Mouse (Mus musculus) midbrain, embryonic 11.5 days (tissue): ENCODE measurements around the gene Rbm33. TPM values are rescaled to one million over a fixed set of nuclear protein-coding genes. Genes with fewer than 3 reads are reported as not detected.

Experiments used
- ATAC-seq: fragments of 200-750 bp; cut with Nextera tagmentation; 2 replicates; pipeline ENCODE4 v1.8.0; 2017; ENCODE audit warnings: moderate TSS enrichment, moderate library complexity; ENCODE audit not compliant: low FRiP score
- DNase-seq: peaks from one replicate; pipeline ENCODE4 v3.0.0; 2015; ENCODE audit warnings: low spot score; ENCODE audit errors: missing footprints
- H3K27ac ChIP-seq: fragments of 300-500 bp; sonication (generic); 2 replicates; pipeline ENCODE4 v1.5.1; 2014; ENCODE audit warnings: low read depth, low read length
- H3K27me3 ChIP-seq: fragments of 300-500 bp; sonication (generic); 2 replicates; pipeline ENCODE4 v1.6.1; 2014; ENCODE audit warnings: mild to moderate bottlenecking, low read length, moderate library complexity, mixed read lengths; ENCODE audit not compliant: control insufficient read depth, insufficient read depth
- H3K36me3 ChIP-seq: fragments of 300-500 bp; sonication (generic); 2 replicates; pipeline ENCODE4 v1.6.1; 2014; ENCODE audit warnings: mild to moderate bottlenecking, low read length, moderate library complexity, mixed read lengths; ENCODE audit not compliant: control insufficient read depth, insufficient read depth
- H3K4me1 ChIP-seq: fragments of 300-500 bp; sonication (generic); 2 replicates; pipeline ENCODE4 v1.6.1; 2014; ENCODE audit warnings: low read length; ENCODE audit not compliant: control insufficient read depth, insufficient read depth
- H3K4me2 ChIP-seq: fragments of 300-500 bp; sonication (generic); 2 replicates; pipeline ENCODE4 v1.6.1; 2014; ENCODE audit warnings: mild to moderate bottlenecking, moderate library complexity
- H3K4me3 ChIP-seq: fragments of 300-500 bp; sonication (generic); 2 replicates; pipeline ENCODE4 v1.5.1; 2014; ENCODE audit warnings: low read depth, low read length
- H3K9ac ChIP-seq: fragments of 300-500 bp; sonication (generic); 2 replicates; pipeline ENCODE4 v1.6.1; 2014; ENCODE audit warnings: low read length
- H3K9me3 ChIP-seq: fragments of 300-500 bp; sonication (generic); 2 replicates; pipeline ENCODE4 v1.6.1; 2016; ENCODE audit warnings: low read length; ENCODE audit not compliant: control insufficient read depth
- WGBS: fragments of 180-500 bp; shearing (Covaris S2); extraction: QIAGEN DNeasy Blood & Tissue Kit; methylation state at CpG from one replicate; pipeline ENCODE4 v1.1.7; 2014; 5-methylcytosine and 5-hydroxymethylcytosine counted together
- polyA plus RNA-seq: library from polyadenylated mRNA; unstranded; fragments of >200 nt; fragmentation: Nextera tagmentation; extraction: Ambion mirVana; gene quantifications from 2 replicates; pipeline ENCODE4 v1.2.1, GENCODE M21; 2014

Gene Rbm33
- polyA plus RNA-seq, 1 experiment from 2014 or later = 22.8 TPM

DNA sequence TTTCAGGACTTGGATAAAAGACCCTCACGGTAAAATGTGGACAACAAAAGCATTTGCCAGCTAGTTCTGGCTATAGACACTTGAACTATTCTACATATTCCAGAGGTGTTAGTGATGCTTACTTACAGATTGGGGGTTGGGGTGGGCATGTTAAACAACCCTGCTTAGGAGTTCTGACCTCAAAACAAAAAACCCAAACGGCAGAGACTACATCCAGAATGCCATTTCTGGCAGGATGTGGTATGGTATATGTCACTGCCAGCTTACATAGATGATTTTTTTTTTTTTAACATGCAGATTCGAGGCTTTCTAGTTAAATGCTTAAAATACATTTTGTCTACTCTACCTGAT lies 971 bp downstream of the Rbm33 start:
- ATAC-seq (no peak), DNase-seq (no peak)
- H3K4me3 ChIP-seq = peak overlapping the region; percentile 99
- no peaks in the 10 kb centered on the region for H3K9me3 ChIP-seq
- no peaks in the 10 kb centered on the region for H3K36me3 ChIP-seq
- no peaks in the 10 kb centered on the region for H3K27me3 ChIP-seq
- H3K27ac ChIP-seq = no peak overlapping the region
- H3K4me2 ChIP-seq = peak overlapping the region; percentile 74
- peak overlapping the region; percentile 100 for H3K9ac ChIP-seq
- peaks cover 13% of the 10 kb centered on the region for H3K4me1 ChIP-seq
- 20% methylated on average over 3 of the region's 3 CpGs for WGBS

- H3K9me3 ChIP-seq = no peaks in the 10 kb centered on the region
- peaks cover 13% of the 10 kb centered on the region for H3K4me1 ChIP-seq
- peak overlapping the region; percentile 14; the same call in 1 of the 2 replicates for H3K9ac ChIP-seq
- no peak overlapping the region for H3K27ac ChIP-seq
- peak overlapping the region; percentile 74 for H3K4me2 ChIP-seq
- DNase-seq (no peak), ATAC-seq (no peak)
- no peaks in the 10 kb centered on the region for H3K27me3 ChIP-seq
- H3K4me3 ChIP-seq = peak overlapping the region; percentile 99
- H3K36me3 ChIP-seq = no peaks in the 10 kb centered on the region
- WGBS = 63% methylated on average over 2 of the region's 2 CpGs
Observed at GRCm38 (mm10) chr5:28318671-28319070, 1.8 kb downstream of the Rbm33 start.

DNA sequence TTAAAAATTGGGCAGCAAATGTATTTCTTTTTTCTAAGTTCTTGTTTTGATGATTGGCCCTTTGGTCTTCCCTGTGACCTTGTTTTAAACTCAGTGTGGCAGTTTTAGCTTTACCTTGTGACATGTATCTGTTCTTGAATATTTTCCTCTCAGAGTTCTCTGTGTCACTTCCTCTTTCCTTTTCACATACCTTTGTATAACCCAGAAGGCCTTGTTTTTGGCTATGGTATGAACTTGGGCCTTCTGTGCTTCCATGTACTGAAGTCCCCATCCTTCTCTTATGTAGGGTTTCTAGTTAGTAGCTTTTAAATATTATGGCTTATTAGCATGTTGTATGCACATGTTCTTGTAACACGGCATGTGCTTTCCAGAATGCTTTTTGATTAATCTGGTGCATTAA lies 4.8 kb downstream of the Rbm33 start:
- no peaks in the 10 kb centered on the region for H3K9me3 ChIP-seq
- H3K36me3 ChIP-seq = no peaks in the 10 kb centered on the region
- DNase-seq = no peak
- no peak overlapping the region for H3K4me3 ChIP-seq
- 96% methylated on average over 1 of the region's 1 CpGs for WGBS
- ATAC-seq = no peak
- H3K27ac ChIP-seq = no peak overlapping the region
- no peak overlapping the region for H3K9ac ChIP-seq
- peaks cover 13% of the 10 kb centered on the region for H3K4me1 ChIP-seq
- H3K4me2 ChIP-seq = no peak overlapping the region
- no peaks in the 10 kb centered on the region for H3K27me3 ChIP-seq

GRCm38 (mm10) chr5:28322189-28322588 lies 5.3 kb downstream of the Rbm33 start:
- Histone ChIP-seq H3K27me3 (no peaks in the 10 kb centered on the region), H3K9me3 (no peaks in the 10 kb centered on the region), H3K4me1 (peaks cover 13% of the 10 kb centered on the region), H3K4me2 (no peak overlapping the region), H3K36me3 (no peaks in the 10 kb centered on the region), H3K4me3 (no peak overlapping the region), H3K27ac (no peak overlapping the region), H3K9ac (no peak overlapping the region)
- DNase-seq (no peak), ATAC-seq (no peak)
- WGBS = 87% methylated on average over 3 of the region's 3 CpGs

DNA sequence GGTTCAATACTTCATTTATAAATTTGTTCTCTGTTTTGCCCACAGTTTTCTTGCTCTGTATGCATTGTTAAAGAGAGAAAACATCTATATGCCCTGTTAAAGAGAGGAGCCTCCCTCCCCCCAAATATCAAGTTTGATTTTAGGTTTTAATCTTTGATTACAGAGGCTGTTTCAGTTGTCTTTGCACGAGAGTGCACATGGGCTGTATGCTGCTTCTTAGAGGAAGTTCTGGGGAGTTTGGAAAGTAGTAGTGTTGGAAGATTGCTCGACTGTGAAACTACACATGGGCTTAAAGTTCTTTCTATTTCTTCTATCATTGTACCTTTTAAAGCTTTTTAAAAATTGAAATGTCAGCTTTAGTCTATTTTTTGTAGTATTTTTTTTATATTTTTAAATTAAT lies 6.9 kb downstream of the Rbm33 start:
- Histone ChIP-seq H3K27ac (no peak overlapping the region), H3K9ac (no peak overlapping the region), H3K27me3 (no peaks in the 10 kb centered on the region), H3K9me3 (no peaks in the 10 kb centered on the region), H3K36me3 (no peaks in the 10 kb centered on the region), H3K4me3 (no peak overlapping the region), H3K4me2 (no peak overlapping the region), H3K4me1 (peaks cover 5% of the 10 kb centered on the region)
- DNase-seq = no peak
- ATAC-seq = no peak
- 89% methylated on average over 2 of the region's 2 CpGs for WGBS

DNA sequence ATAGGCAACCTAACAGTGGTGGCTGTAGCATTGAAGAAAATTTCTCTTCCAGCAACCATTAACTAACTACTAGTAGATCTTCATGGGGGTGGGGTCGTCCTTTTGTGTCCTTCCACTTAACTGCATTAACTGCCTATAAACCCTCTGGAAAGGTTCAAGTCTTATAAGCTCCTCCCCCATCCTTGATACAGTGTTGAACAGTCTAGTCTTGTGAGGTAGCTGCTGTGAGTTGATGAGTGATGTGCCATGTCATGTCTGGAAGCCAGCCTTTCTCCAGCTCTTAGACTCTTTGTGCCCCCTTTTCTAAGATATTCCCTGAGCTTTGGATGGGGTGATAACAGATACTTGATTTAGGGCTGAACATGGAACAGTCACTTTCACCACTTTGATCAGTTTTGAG lies 7.5 kb downstream of the Rbm33 start:
- H3K4me2 ChIP-seq = no peak overlapping the region
- no peak overlapping the region for H3K27ac ChIP-seq
- H3K27me3 ChIP-seq = no peaks in the 10 kb centered on the region
- no peaks in the 10 kb centered on the region for H3K9me3 ChIP-seq
- no peak for ATAC-seq
- no peaks in the 10 kb centered on the region for H3K36me3 ChIP-seq
- H3K4me3 ChIP-seq = no peak overlapping the region
- H3K4me1 ChIP-seq = peaks cover 3% of the 10 kb centered on the region
- no peak overlapping the region for H3K9ac ChIP-seq
- 79% methylated on average over 1 of the region's 1 CpGs for WGBS
- DNase-seq = no peak

DNA sequence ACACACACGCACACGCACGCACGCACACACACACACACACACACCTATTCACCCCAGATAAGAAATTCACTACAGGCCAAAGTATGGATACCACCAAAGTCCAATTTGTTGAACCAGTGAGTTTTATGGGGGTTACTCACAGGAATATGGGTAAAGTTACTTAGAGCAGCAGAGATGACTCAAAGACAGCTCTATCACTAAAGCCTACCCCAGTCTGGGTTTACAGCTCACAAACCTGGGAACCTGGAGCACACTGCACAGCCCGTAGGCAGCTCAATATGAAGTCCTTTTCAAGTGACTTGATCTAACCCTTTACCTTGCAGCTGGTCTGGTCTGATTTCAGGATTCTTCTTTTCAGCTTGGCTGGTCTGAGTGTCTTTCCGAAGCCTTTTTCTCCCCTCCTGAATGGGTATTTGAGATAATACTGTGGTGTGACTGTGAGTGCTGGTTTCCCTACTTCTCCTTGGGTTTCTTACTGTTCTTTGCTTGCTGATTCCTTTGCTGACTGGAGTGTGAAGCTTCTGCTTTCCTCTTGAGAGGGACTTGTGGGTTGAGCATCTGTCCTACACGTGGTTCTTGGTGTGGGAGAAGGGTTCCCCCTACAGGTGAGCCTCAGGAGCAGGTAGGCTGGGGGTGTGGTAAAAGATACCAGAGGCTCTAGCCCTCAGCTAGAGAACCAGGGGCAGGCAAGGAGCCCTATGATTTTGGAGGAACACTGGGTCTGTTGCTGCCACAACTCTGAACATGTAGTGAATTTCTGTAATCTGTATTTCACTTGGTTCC lies 12.3 kb downstream of the Rbm33 start:
- H3K27ac ChIP-seq = no peak overlapping the region
- no peaks in the 10 kb centered on the region for H3K4me1 ChIP-seq
- no peaks in the 10 kb centered on the region; the same call in 1 of the 2 replicates for H3K36me3 ChIP-seq
- no peaks in the 10 kb centered on the region for H3K27me3 ChIP-seq
- no peak overlapping the region for H3K4me3 ChIP-seq
- H3K9me3 ChIP-seq = no peaks in the 10 kb centered on the region
- 79% methylated on average over 7 of the region's 7 CpGs for WGBS
- H3K9ac ChIP-seq = no peak overlapping the region
- ATAC-seq = no peak
- H3K4me2 ChIP-seq = no peak overlapping the region
- DNase-seq = no peak

- DNase-seq (no peak), ATAC-seq (no peak)
- Histone ChIP-seq H3K4me3 (no peak overlapping the region), H3K9ac (no peak overlapping the region), H3K36me3 (peaks cover 2% of the 10 kb centered on the region; the same call in 1 of the 2 replicates), H3K9me3 (no peaks in the 10 kb centered on the region), H3K4me2 (no peak overlapping the region), H3K4me1 (no peaks in the 10 kb centered on the region), H3K27me3 (no peaks in the 10 kb centered on the region), H3K27ac (no peak overlapping the region)
- WGBS = 92% methylated on average over 2 of the region's 2 CpGs
Observed at GRCm38 (mm10) chr5:28333731-28334130, 16.8 kb downstream of the Rbm33 start.

DNA sequence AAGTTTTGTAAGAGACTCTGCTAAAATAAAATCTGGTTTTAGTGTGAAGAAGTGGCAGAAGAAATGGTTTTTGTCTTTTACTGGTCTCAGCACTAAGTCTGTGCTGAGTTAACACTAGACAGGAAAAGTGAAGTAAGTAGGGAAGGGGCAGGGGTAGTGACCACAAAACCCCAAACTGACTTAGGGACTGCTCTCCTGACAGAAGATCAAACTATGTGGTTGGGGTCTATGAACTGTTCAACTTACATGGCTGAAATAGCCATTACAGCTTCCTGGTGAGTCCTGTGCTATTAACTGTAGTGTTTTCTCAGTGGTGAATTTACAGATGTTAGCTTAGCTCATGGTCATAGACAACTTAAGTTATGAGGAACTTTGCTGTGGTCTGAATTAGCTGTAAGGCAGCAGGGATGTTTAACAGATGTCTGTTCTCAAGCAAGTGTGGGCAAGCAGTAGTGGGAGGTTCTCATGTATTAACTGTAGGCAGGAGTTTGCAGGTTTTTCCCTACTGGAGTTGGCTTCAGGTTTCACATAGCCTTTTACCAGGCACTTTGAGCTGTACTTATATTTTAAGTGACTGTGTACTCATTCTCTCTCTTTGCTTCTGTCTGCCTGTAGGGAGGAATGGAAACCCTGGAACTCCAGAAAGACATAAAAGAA lies 35.1 kb downstream of the Rbm33 start:
- DNase-seq (no peak), ATAC-seq (no peak)
- no peak overlapping the region for H3K9ac ChIP-seq
- H3K4me1 ChIP-seq = no peaks in the 10 kb centered on the region
- no peaks in the 10 kb centered on the region for H3K27me3 ChIP-seq
- no peak overlapping the region for H3K4me3 ChIP-seq
- no peaks in the 10 kb centered on the region for H3K9me3 ChIP-seq
- H3K27ac ChIP-seq = no peak overlapping the region
- peaks cover 20% of the 10 kb centered on the region for H3K36me3 ChIP-seq
- no peak overlapping the region for H3K4me2 ChIP-seq
